Mouse (Mus musculus): ENCODE results near the gene Pcbp4.

DNA sequence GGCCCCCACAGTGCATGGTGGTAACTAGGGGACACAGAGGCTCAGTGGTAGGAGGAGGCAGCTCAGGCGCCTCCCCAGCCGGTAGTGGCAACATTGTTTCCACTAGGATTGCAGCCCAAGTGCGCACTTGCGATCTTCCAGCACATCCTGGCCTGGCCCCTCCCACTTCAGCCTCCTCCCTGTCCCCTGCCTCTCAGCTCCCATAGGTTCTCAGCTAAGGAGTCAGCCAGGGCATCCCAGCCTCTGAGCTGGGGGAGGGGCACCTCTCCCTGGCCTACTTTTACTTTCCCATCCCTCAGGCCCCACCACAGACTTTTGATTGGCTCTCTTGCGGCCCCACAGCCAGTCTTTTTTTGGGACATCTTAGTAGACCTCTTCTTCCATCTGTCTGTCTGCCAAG, 18.8 kb downstream of the Pcbp4 start:
- TF ChIP-seq CTCF (IDR thresholded peaks at IDR 0.05; ENCODE audit: borderline replicate concordance, control insufficient read depth, extremely low read depth, insufficient read depth, low read length, poor library complexity) (no peak), POLR2A (IDR thresholded peaks at IDR 0.05; ENCODE audit: control insufficient read depth, extremely low read depth, insufficient read depth, low read length, poor library complexity) (no peak)

Data from thymus, adult 2 months (tissue).